Mouse (Mus musculus): ENCODE measurements around the gene Asap3.

The Asap3 gene

DNA sequence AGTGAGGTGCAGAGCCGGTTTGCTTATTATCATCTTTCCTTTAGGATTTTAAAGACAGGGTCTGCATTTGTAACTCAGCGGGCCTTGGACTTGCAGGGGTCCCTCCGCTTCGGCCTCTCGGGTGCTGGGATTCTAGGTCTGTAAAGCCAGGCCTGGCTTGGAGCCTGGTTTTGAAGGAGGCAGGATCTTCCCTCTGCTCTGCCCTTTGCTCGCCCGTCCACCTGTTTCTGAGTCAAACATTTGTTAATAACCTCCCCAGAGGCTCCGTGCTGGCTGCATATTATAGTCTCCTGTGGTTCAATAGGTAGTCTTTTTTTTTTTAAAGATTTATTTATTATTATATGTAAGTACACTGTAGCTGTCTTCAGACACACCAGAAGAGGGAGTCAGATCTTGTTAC lies 9.4 kb downstream of the Asap3 start:
- in situ Hi-C loops (cut with MboI; ENCODE audit: unreplicated experiment in 2 of 2) = loop anchor here (25.0 kb wide), 1 partner anchor 847 kb away; no protein-coding TSS in a partner anchor

DNA sequence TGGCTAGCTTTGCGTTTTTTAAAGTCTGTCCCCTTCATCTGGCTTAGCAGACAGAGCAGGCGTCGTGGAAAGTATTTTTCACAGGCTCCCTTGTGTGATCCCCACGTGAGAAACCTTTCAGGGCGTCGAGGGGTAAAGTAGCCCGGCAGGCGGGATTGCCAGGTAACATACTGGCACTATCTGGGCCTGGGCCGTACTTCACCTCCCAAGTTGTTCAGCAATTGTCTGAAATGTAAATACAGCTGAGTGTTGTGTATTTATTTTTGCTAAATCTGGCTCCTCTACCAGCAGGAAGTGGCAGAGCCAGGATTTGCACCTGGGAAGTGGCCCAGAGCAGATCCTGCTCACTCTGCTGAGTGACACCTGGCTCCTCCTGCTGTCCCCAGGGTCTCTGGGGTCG lies 10.9 kb downstream of the Asap3 start:
- in situ Hi-C loops (cut with MboI; ENCODE audit: unreplicated experiment in 2 of 2) = loop anchor here (25.0 kb wide), 1 partner anchor 845 kb away; no protein-coding TSS in a partner anchor

DNA sequence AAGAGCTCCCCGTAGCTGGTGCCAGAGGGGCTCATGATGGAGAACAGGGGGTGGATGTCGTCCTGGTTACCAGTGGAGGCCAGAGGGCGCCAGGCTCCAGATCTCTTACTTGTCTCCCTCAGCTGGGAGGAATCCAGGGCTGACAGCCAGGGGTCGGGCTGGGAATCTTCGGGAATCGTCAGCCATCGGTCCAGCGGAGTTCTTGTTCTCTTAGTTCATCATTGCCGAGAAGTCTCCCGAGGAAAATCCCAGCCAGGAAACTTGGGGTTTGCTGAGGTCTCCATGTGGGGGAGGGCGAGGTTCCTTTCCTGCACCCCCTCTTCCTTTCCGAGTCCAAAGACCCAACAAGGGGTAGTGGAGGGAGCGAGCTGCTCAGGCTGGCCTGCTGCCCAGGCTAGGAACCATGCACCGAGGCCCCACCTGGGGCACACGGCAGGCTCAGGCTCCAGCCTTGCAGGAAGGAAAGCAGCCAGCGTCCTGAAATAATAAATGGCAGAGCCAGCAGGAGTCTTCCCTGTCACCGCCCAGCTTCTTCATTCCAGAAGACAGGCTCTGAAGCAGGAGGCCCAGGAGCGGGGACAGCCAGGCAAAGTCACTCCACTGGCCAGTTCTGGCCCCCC lies 12.5 kb downstream of the Asap3 start:
- in situ Hi-C loops (cut with MboI; ENCODE audit: unreplicated experiment in 2 of 2) = loop anchor here (25.0 kb wide), 1 partner anchor 844 kb away; no protein-coding TSS in a partner anchor

DNA sequence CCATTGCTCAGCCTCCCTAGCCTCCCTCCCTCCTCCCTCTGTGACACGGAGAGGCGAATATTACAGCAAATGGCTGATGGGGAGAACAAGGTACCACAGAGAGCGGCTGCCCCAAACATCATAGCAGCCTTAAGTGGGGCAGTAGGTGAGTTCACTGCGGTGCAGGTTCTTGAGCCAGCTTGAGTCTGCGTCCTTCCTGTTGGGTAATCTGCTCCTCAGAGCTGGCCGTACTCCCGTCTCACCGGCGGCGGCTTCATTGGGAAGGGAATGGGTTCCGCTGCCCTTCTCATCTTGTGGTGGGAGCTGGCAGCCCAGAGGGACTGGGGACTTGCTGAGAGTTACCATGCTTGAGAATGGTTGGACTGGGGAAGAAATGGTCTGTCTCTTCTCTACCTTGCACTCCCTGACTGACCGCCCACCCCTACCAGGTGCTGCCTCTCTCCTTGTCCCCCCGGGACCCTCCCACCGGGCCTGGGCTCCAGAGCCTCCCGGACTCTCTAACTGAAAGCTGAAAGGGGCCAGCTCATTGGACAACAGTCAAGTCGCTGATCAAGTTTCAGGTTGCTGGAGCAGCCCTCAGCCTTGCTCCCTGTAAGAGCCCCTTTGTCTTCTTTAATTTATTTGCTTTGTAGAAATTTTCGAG lies 14.1 kb downstream of the Asap3 start:
- in situ Hi-C loops (cut with MboI; ENCODE audit: unreplicated experiment in 2 of 2) = loop anchor here (25.0 kb wide), 1 partner anchor 842 kb away; no protein-coding TSS in a partner anchor

DNA sequence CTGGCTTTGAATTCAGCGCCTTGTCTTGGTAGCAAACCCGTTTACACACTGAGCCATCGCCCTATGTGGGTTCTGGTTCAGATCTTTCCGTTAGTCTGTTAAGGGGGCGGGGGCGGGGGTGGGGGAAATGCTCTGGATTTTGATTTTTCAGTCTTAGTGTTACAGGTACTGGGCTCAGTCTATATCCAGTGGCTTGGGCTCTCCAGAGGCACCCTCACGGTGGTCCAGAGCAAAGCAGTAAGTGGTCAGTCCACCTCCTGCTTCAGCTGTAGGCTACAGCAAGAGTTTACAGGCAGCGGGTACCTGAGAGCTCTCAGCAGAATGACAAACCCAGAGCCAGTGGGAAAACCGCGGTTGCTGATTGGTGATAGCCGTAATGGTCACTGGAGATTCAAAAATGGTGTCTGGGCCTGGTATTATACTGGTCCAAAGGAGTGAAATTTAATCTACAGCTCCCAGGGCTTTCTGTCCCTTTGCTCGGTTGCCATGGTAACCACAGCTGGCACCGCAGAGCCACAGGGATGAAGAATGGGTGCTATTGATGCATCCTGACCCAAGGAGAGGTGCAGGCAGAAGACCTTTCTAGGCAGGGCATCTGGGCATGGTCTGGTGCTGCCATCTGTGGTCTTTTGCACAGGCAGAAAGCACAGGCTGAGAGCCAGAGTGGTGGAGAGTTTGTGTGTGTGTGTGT lies 17.5 kb downstream of the Asap3 start:
- in situ Hi-C loops (cut with MboI; ENCODE audit: unreplicated experiment in 2 of 2) = loop anchor here (25.0 kb wide), 1 partner anchor 839 kb away; no protein-coding TSS in a partner anchor

DNA sequence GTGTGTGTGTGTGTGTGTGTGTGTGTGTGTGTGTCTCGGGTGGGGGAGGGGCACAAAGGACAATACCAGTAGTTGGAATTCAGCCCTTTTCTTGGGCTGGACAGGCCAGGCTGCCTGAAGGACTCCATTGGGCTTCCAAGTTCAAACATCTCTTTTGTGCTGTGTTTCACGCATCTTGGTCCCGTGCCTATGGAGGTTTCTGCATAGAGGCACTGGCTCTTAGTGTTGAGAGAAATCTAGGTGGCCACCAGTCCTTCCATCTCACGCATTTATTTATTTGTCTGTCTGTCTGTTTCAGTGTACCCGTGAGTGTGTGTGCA lies 18.0 kb downstream of the Asap3 start:
- in situ Hi-C loops (cut with MboI; ENCODE audit: unreplicated experiment in 2 of 2) = loop anchor here (25.0 kb wide), 1 partner anchor 838 kb away; no protein-coding TSS in a partner anchor

DNA sequence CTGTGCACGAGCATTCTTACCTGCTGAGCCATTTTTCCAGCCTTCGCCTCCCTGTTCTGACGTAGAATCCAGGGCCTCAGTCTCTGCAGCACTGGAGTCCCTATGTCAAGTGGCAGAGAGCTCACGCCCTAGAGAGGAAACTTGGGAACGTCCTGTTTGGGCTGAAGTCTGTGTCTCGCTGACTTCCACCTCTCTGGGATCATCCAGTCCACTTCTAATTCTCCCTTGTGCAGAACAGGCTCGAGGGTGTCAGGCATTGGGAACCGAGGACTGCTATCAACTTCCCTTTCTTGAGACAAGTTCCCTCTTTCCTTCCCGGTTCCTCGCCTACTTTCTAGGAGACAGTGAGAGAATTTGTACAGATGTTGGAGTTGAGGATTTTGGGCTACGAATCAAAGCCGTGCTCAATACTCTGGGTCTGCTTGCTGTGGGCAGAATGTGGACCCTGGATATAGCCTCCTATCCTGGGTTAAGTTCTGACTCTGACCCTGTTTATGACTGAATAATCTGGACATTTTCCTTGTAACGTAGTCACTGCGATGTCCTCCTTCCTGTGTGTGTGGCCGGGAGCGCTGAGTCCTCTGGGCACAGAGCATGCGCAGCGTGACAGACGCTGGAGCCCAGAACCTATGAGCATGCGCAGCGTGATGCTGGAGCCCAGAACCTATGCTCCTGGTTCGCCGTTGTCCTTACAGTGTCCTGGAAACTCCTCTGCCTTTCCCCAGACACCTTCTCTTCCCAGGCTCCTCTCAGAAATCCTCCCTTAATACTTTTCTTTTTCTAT lies 18.7 kb downstream of the Asap3 start:
- in situ Hi-C loops (cut with MboI; ENCODE audit: unreplicated experiment in 2 of 2) = loop anchor here (25.0 kb wide), 1 partner anchor 837 kb away; no protein-coding TSS in a partner anchor

DNA sequence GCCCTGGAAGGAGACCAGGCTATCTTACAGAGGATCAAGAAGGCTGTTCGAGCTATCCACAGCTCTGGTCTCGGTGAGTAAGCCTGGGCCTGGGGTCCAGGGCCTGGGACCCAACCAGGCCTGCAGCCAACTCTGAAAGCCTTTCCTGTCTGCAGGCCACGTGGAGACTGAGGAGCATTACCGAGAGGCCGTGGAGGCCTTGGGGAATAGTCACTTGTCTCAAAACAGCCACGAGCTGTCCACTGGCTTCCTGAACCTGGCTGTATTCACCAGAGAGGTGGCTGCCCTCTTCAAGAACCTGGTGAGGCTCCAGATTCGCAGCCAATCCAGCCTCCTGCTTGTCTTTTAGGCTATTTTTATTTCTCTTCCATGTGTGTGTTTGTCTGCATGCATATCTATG lies 21.2 kb downstream of the Asap3 start:
- in situ Hi-C loops (cut with MboI; ENCODE audit: unreplicated experiment in 2 of 2) = no loop called here

DNA sequence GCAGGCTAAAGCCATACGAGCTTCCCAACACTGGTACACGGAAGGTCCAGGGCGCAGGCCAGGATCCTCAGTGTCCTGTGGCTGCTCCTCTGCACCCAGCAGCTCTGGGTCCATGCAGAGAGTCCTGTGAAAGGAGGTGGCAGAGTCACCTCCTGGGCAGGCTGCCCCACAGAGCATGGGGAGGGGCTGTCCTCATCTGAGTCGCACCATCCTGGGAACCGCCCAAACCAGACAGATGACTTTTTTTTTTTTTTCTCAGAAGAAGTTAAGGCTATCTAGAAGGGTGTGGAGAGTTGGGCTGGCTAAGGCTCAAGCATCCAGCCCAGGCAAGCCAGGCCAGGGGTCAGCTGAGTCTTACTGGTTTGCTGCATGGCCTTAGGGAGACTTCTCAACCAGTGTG lies 22.5 kb downstream of the Asap3 start:
- in situ Hi-C loops (cut with MboI; ENCODE audit: unreplicated experiment in 2 of 2) = no loop called here

DNA sequence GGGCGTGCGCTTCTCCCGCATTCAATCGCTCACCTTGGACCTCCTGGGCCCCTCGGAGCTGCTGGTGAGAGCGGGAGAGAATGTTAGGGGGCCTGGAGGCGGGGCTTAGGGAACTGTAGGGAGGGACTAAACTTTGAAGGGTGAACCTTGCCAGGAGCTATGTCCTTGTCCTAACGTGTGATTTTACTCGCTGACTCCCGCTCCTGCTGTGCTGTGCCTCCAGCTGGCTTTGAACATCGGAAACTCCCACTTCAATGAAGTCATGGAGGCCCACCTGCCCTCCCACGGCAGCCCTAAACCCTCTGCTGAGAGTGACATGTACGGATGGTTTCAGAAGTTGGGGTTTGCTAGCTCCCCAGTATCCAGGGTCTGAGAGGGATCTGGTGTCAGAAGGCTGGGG lies 32.5 kb downstream of the Asap3 start:
- in situ Hi-C loops (cut with MboI; ENCODE audit: unreplicated experiment in 2 of 2) = no loop called here

DNA sequence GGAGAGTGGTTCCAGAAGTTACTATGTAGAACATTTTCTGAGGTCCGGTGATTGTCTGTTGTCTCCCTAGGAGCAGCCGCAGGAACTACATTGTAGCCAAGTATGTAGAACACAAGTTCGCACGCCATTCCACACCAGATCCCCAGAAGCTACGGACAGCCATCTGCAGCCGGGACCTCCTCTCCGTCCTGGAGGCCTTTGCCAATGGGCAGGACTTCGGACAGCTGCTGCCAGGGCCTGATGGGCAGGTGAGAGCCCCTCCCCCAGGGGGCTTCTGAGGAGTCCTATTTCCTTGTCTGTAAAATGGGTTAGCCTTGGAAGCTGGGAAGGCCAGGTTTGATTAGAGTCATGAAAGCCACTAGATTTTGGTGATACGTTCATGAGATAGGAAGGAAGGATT lies 32.9 kb downstream of the Asap3 start:
- in situ Hi-C loops (cut with MboI; ENCODE audit: unreplicated experiment in 2 of 2) = no loop called here

DNA sequence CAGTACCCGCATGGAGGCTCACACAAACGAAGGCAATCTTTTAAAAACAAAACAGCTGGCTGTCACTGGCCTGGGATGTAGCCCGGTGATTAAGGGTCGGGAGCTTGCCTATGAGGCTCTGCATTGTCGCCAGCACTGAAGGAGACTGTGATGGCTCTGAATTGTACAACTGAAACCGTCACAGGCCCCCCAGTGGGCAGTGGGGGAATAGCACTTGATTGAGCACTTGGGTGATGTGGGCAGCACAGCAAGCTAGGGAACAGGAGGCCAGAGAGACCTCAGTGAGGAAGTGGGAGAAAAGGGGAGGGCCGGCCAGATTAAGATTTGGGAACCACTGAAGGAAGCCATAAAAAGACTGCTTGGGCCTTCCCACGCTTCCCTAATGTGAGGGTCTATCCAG lies 33.5 kb downstream of the Asap3 start:
- in situ Hi-C loops (cut with MboI; ENCODE audit: unreplicated experiment in 2 of 2) = loop anchor here (5.0 to 10.0 kb wide), 3 partner anchors 32 to 385 kb away; partner anchors contain the start of genes Asap3 (in 1 of the 2) and Lactbl1 (in 1 of the 2)

DNA sequence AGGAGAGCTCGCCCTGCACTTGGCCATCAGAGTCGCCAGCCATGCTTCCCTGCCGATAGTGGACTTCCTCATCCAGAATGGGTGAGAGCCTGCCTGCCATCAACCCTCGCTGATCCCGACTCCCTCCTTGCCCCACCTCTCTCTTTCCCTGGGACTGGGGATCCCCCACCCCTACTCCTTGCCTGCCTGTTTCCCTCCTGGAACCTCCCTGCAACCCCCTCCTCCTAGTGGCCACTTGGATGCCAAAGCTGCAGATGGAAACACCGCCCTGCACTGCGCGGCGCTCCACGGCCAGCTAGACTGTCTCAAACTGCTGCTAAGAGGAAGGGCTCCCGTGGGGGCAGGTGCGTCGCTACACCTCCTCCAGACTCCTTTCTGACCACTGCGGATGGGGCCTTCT lies 34.0 kb downstream of the Asap3 start:
- in situ Hi-C loops (cut with MboI; ENCODE audit: unreplicated experiment in 2 of 2) = loop anchor here (5.0 to 10.0 kb wide), 3 partner anchors 33 to 385 kb away; partner anchors contain the start of genes Asap3 (in 1 of the 2) and Lactbl1 (in 1 of the 2)

DNA sequence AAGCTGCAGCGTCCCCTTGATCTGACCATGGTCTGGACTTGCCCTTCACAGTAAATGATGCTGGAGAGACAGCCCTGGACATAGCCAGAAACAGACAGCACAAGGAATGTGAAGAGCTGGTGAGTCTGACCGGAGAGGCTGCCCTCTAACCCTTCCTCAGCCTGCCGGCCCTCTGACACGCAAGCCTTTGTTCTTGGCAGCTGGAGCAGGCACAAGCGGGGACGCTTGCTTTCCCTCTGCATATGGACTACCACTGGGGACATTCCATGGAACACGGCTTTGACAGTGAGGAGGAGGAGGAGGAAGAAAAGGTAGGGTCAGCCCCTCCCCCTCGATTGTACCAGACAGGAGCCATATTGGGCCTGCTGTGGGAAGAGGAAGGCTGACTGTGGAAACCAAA lies 34.8 kb downstream of the Asap3 start:
- in situ Hi-C loops (cut with MboI; ENCODE audit: unreplicated experiment in 2 of 2) = loop anchor here (5.0 to 10.0 kb wide), 3 partner anchors 34 to 384 kb away; partner anchors contain the start of genes Asap3 (in 1 of the 2) and Lactbl1 (in 1 of the 2)

DNA sequence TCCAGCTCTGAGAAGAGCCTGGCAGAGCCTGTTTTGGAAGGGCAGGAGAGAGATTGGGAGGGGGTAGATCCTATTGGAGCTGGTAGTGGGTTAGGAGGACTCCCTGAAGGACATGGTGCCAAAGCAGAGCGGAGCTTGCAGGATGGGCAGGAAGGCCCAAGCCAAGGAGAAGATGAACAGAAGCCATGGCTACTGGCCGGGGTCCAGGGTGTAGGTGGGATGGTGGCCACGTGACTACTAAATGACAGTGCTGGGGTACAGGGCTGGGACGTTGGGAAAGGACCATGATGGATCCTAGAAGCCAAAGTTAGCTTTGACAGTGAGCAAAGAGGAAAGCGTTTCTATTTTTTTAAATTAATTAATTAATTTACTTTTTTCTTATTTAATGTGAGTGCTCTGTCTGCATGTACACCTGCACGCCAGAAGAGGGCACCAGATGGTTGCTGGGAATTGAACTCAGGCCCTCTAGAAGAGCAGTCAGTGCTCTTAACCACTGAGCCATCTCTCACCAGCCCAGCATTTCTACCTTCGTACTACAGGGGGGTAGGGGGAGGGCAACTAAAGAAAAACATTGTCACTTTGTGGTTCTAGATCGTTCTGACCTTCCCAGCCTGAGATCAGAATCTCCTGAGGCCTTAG lies 36.0 kb downstream of the Asap3 start:
- in situ Hi-C loops (cut with MboI; ENCODE audit: unreplicated experiment in 2 of 2) = loop anchor here (5.0 to 10.0 kb wide), 3 partner anchors 35 to 383 kb away; partner anchors contain the start of genes Asap3 (in 1 of the 2) and Lactbl1 (in 1 of the 2)

DNA sequence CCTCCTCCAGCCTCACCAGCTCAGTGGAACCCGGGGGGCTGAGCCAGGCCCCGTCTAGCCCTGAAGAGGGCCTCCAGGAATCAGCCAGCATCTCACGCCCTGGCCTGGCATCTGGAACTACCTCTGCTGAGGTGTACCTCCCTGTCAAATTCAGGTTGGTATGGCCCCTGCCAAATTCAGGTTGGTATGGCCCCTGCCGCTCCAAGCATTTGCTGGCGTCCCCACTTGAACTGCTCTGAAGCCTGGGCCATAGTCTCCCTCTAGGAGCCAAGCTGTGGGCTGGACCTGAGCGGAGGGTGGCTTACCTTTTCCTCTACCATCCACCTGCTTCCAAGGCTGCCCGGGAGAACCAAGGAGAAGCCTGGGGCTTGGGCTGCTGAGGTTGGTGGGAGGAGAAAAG lies 36.6 kb downstream of the Asap3 start:
- in situ Hi-C loops (cut with MboI; ENCODE audit: unreplicated experiment in 2 of 2) = loop anchor here (5.0 to 10.0 kb wide), 3 partner anchors 35 to 382 kb away; partner anchors contain the start of genes Asap3 (in 1 of the 2) and Lactbl1 (in 1 of the 2)

DNA sequence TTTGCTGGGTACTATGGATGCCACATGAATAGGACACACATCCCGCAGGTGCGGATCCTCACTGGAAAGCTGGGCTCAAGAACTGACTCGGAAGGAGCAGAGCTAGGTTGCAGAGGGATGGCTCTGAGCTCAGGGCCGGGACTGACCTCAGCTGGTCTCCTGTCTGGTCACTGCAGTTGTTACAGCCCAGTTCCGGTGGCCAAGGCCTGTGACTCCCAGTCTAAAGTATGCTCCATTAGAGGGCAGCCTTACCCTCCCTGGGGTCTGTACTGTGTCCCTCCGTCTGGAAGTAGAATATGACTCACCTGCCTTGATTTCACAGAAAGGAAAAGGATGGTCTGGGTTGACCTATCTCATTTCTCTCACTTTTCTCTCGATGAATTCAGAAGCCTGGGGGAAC lies 38.0 kb downstream of the Asap3 start:
- in situ Hi-C loops (cut with MboI; ENCODE audit: unreplicated experiment in 2 of 2) = loop anchor here (5.0 to 10.0 kb wide), 3 partner anchors 37 to 381 kb away; partner anchors contain the start of genes Asap3 (in 1 of the 2) and Lactbl1 (in 1 of the 2)

DNA sequence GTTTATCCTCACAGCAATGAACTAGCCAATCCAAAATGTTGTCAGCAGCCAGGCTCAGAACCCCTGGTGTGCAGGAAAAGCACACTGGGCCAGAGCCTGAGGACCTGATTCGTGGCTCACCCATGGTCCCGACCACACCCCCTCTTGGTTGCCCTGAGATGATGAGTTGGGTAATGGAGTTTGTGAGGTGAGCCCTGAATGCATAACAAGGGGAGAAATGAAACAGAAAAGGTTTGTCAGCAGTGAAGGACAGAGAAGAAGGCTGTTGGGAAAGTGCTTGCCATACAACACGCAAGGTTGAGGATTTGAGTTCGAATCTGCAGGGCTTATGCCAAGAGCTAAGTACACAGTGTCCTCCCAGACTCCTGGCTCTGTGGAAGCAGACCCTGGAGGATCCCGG lies 39.5 kb downstream of the Asap3 start:
- in situ Hi-C loops (cut with MboI; ENCODE audit: unreplicated experiment in 2 of 2) = loop anchor here in 1 of 2 experiments (10.0 kb wide), 1 partner anchor 379 kb away; the partner anchor contains the start of gene Lactbl1

DNA sequence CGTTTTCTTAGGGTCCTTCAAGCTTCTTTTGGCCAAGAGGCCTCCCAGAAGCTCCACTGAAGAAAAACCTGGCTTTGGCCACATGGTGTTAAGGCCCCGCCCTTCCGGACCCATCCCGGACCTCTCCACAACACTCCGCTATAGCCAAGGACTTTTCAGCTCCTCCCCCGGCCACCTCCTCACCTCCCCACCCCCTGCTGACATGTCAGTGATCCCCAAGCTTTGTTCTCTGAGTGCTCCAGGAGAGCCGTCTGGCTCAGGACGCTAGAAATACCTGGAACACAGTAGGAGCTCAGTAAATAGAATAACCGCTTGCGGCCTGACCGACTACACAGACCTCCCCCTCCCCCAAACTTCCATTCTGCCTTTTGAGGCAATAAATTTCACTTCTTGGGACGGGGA lies 40.4 kb downstream of the Asap3 start:
- in situ Hi-C loops (cut with MboI; ENCODE audit: unreplicated experiment in 2 of 2) = loop anchor here in 1 of 2 experiments (10.0 kb wide), 1 partner anchor 378 kb away; the partner anchor contains the start of gene Lactbl1

Data from v-Abl transformed pro-B cells (cell line).